ENCODE assay signal across 8 mouse cellular contexts in the genomic region with DNA sequence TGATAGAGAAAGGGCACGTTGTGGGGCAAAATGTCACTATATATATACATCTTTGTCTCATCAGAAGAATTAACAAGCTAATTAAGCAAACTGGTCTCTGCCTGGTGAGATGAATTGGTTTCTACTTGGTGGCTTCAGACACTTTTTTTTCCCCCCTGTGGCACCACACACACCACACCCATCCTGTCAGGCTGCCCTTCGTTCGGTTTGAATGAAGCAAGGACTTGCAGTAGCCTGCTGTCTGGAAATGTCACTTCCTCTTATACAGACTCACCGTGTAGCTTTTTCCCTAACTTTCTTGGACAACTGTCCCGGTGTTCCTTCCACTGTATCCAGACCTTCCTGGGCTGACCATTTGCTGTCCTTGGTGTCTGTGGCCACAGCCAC.
A peak's percentile ranks its signal among the peaks of the same experiment; 100 is the strongest.
DNase-seq lines count a peak whose midpoint lies in the region; ATAC-seq lines count a peak whose summit lies in the region.
"Had no signal": no experiment of that assay in that cellular context is flagged by ENCODE, and none has a peak within 500 bp of the region (broad histone marks: within the 10 kb centered on the region; RNA-seq: fewer than 3 reads in every experiment).

No protein-coding gene starts in this region.

- no peak overlapping the region for H3K9ac ChIP-seq in midbrain, embryonic 13.5 days (replicated peaks)
- no peak overlapping the region for H3K9ac ChIP-seq in midbrain, embryonic 11.5 days (ENCODE audit: low read length)
- no peak overlapping the region for H3K9ac ChIP-seq in heart, embryonic 14.5 days (ENCODE audit: low read length)
- H3K9ac ChIP-seq: embryonic facial prominence, embryonic 12.5 days had no signal

- no peak overlapping the region for H3K27ac ChIP-seq in midbrain, embryonic 13.5 days
- no peak overlapping the region for H3K27ac ChIP-seq in midbrain, embryonic 11.5 days (ENCODE audit: low read depth, low read length)
- H3K27ac ChIP-seq in heart, embryonic 14.5 days (replicated peaks in 1 of 2; ENCODE audit: control insufficient read depth in 1 of 2, insufficient read depth in 1 of 2, low read depth in 2 of 2, low read length in 2 of 2) = peak overlapping the region; percentile 19 to 31; a peak in 2 of 4 replicates
- H3K27ac ChIP-seq: embryonic facial prominence, embryonic 12.5 days had no signal

- DNase-seq in midbrain, embryonic 11.5 days (ENCODE audit: low spot score, missing footprints) = no peak
- DNase-seq in lung, postnatal 25 days (ENCODE audit: low spot score) = peak; percentile 23
- no peak for DNase-seq in Muller cell, postnatal 12 days (ENCODE audit: inconsistent ontology term)
- DNase-seq in spleen, postnatal 14 days (ENCODE audit: low spot score in 2 of 2) = no peak
- DNase-seq in testis, postnatal 10 days (ENCODE audit: low spot score) = no peak

- H3K9me3 ChIP-seq in midbrain, embryonic 13.5 days = no peaks in the 10 kb centered on the region
- H3K9me3 ChIP-seq in midbrain, embryonic 11.5 days (ENCODE audit: control insufficient read depth, low read length) = no peaks in the 10 kb centered on the region
- no peaks in the 10 kb centered on the region for H3K9me3 ChIP-seq in heart, embryonic 14.5 days (ENCODE audit: control insufficient read depth, low read length)
- H3K9me3 ChIP-seq: embryonic facial prominence, embryonic 12.5 days had no signal

- no peaks in the 10 kb centered on the region for H3K36me3 ChIP-seq in midbrain, embryonic 13.5 days
- H3K36me3 ChIP-seq in midbrain, embryonic 11.5 days (ENCODE audit: control insufficient read depth, insufficient read depth, low read length) = no peaks in the 10 kb centered on the region
- H3K36me3 ChIP-seq in heart, embryonic 14.5 days (ENCODE audit: control insufficient read depth, insufficient read depth, low read length) = no peaks in the 10 kb centered on the region
- H3K36me3 ChIP-seq: embryonic facial prominence, embryonic 12.5 days had no signal

- ATAC-seq in midbrain, embryonic 13.5 days = no peak
- no peak for ATAC-seq in midbrain, embryonic 11.5 days (ENCODE audit: low FRiP score)
- no peak; the same call in 1 of the 2 replicates for ATAC-seq in heart, embryonic 14.5 days (ENCODE audit: insufficient number of reproducible peaks, insufficient read depth, low FRiP score, low read depth)

- peaks cover 49% of the 10 kb centered on the region for H3K4me1 ChIP-seq in midbrain, embryonic 13.5 days (replicated peaks)
- peaks cover 8% of the 10 kb centered on the region for H3K4me1 ChIP-seq in midbrain, embryonic 11.5 days (ENCODE audit: control insufficient read depth, insufficient read depth, low read length)
- peaks cover 7 to 21% of the 10 kb centered on the region in 2 experiments for H3K4me1 ChIP-seq in heart, embryonic 14.5 days (ENCODE audit: control insufficient read depth in 2 of 2, insufficient read depth in 2 of 2, low read length in 2 of 2)

- H3K4me3 ChIP-seq in midbrain, embryonic 13.5 days (replicated peaks) = no peak overlapping the region
- H3K4me3 ChIP-seq in midbrain, embryonic 11.5 days (ENCODE audit: low read depth, low read length) = no peak overlapping the region
- H3K4me3 ChIP-seq in heart, embryonic 14.5 days (ENCODE audit: control insufficient read depth in 1 of 2, insufficient read depth in 1 of 2, low read depth in 1 of 2, low read length in 2 of 2) = no peak overlapping the region
- H3K4me3 ChIP-seq: embryonic facial prominence, embryonic 12.5 days had no signal

- no peaks in the 10 kb centered on the region for H3K27me3 ChIP-seq in midbrain, embryonic 13.5 days
- H3K27me3 ChIP-seq in midbrain, embryonic 11.5 days (ENCODE audit: control insufficient read depth, insufficient read depth, low read length) = no peaks in the 10 kb centered on the region; the same call in 1 of the 2 replicates
- no peaks in the 10 kb centered on the region for H3K27me3 ChIP-seq in heart, embryonic 14.5 days (ENCODE audit: control insufficient read depth, insufficient read depth, low read length)

- WGBS in midbrain, embryonic 13.5 days = 80% methylated on average over 5 of the region's 5 CpGs
- 87% methylated on average over 5 of the region's 5 CpGs for WGBS in midbrain, embryonic 11.5 days
- 47% methylated on average over 5 of the region's 5 CpGs for WGBS in heart, embryonic 14.5 days

- H3K4me2 ChIP-seq in midbrain, embryonic 13.5 days (replicated peaks) = peak overlapping the region; percentile 70
- no peak overlapping the region for H3K4me2 ChIP-seq in midbrain, embryonic 11.5 days
- peak overlapping the region; percentile 68 for H3K4me2 ChIP-seq in heart, embryonic 14.5 days (ENCODE audit: low read length)
- H3K4me2 ChIP-seq: embryonic facial prominence, embryonic 12.5 days had no signal

Comparison
In these comparisons a context has a peak if more than half of its experiments do, and no peak if none do; other contexts are left out.
1. H3K27ac ChIP-seq: peak in heart, embryonic 14.5 days (2 of 2); none in midbrain, embryonic 13.5 days (single experiment) and midbrain, embryonic 11.5 days (single experiment).